Mouse (Mus musculus): ENCODE measurements around the gene Kcnq5.
"Not testable (repeated sequence)": the region's sequence is repeated elsewhere in the genome, so short reads cannot be mapped to it uniquely, and the experiment has no call there.

Kcnq5 gene

DNA sequence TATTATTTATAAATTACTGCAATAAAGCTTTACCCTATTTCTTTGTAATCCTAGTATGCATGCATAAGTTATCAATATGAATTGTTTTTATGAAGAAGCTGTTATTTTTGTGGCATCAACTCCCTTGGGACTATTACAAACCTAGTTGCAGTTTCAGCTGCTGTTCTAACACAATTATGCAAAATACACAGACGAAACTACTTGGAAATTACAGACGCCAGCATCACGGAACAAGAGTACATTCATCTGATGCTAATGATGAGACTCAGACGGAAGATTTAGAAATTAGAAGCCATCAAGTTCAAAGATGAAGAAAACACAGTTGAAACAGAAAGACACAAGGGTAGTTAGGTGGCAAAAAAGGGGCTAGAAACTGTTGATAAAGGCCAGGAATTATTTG, 310.9 kb downstream of the Kcnq5 start:
- DNase-seq (ENCODE audit: low read depth, low spot score): no peak

DNA sequence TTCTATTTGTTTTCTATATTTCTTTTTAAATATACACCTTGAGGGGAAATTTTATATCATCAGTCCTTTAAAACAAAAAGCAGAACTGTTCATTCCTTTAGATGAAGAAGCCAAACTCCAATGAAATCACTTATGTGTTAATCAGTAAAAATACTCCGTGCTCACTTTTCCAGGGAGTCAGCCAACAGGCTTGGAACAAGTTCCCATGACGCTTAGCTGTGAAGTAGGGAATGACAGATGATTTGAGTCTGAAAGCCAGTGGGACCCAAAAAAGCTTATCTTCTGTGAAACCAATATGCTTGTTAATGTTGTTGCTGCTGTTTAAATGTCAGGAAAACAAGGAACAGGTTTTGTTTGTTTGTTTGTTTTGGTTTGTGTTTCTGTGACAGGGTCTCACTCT, 326.3 kb downstream of the Kcnq5 start:
- no peak for DNase-seq (ENCODE audit: low read depth, low spot score)

DNA sequence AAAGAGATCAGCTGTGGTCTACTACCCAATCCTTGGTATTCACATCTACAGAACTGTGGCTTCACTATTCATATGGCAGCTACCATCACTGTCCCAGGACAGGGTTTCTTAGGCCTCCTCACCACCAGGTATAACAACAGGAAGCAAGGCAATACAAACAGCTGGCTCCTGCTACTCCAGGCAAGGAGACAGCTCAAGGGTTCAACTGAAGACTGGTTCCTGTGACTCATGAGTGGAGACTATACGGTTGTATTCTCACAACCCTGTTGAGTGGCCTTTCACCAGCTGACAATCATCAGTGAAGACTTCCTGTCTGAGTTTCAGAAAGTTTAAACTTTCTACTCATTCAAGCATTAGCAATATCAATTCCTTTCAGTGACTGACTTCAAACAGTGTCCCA, 327.7 kb downstream of the Kcnq5 start:
- no peak for DNase-seq (ENCODE audit: low read depth, low spot score)

DNA sequence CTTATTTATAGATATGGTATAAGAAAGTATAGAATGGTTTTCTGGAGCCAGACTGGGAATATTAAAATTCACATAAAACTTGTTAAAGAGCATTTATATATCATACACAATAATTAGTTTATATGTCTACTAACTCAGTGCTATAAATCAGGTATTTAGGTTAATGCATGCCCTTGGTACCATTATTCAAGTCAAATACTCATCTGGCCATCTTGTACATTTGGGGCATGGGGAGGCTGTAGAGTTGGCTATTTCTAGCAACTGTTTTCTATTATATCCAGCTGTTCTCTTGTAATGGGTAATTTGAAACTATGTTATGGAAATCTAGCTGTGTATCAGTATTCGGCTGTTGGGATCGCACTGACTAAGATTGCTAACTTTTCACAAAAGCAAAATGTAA, 339.3 kb downstream of the Kcnq5 start:
- DNase-seq (ENCODE audit: low read depth, low spot score): no peak

DNA sequence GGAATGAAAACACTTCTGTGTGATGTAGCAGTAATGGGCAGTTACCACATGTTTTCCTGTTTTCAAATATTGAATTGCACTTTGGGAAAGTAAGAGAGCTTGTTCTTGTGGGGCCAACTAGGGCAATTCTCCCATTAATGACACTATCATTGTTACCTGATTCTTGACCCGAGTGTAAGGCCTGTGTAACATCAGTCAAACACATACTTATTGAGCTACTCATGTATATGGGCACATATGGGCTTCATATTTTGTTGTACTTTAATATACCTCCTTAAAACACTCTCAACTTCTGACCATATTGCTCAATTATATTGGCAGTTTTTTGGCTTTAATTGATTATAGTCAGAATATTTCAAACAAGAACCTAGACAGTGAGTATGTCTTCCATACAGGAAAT, 339.7 kb downstream of the Kcnq5 start:
- no peak for DNase-seq (ENCODE audit: low read depth, low spot score)

DNA sequence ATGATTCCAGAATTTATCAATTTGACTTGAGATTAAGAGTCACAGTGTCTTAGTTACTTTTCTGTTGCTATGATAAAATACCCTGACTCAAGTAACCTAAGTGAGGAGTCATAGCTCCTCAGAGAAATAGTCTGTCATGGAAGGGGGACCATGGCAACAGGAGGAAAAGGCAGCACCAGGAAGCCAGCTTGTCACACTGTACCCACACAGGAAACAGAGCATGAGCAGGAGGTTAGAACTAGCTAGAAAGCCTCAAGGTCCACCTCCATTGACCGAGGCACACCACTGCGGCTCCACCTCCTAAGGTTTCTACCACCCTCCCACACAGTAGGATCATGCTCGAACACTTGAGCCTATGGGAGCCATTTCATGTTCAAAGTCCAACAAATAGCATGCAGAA, 343.0 kb downstream of the Kcnq5 start:
- no peak for DNase-seq (ENCODE audit: low read depth, low spot score)

DNA sequence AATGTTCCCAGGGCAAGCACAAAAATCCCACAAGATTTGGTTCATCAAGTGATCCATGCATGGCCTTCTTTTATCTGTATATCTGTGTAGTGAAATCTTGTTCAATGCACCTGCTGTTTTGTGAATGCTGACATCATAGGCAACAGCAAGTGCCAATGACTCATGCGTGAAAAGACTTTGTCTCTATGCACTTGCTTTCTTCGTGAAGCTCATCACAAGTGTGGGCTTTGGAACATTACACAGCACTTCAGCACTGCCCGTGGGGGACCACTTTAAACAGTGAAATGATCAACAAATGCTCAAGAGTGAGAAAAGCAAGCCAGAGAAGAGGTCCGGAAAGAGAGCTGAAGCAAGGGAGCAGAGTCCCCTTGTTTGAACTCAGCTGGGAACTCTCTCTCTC, 345.1 kb downstream of the Kcnq5 start:
- no peak for DNase-seq (ENCODE audit: low read depth, low spot score)

DNA sequence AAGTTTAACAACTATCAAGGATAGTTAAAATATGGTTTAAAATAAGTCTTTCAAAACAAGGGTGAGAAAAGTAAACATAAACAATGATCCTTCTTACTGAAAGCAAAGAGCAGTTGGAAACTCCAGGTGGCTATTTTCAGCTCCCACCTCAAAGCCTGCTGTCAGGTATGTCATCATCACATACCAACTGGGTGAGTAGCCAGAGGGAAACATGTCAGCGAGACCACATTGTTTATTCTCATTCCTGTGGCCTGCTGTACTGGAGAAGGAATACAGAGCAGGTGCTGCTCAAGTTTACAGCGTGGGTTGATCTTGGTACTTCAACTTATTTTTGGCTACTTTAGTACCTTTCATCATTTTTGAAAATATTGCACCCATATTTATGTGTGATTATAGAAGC, 347.8 kb downstream of the Kcnq5 start:
- DNase-seq (ENCODE audit: low read depth, low spot score): no peak

DNA sequence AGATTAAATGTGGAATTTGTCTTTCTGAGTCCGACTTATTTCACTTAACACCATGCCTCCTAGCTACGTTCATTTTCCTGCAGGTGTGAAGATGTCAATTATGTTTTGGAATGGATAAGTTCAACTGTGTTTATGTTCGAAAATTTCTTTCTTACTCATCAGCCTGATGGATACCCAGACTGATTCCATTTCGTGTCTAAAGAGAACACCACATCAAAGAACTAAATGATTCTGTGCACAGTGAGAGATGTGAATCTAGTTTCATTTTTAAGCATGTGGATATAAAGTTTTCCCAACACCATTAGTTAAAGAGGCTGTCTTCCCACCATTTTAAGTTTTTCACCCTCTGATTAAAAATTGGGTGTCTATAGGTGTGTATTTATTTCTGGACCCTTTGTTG, 357.7 kb downstream of the Kcnq5 start:
- DNase-seq (ENCODE audit: low read depth, low spot score): no peak

DNA sequence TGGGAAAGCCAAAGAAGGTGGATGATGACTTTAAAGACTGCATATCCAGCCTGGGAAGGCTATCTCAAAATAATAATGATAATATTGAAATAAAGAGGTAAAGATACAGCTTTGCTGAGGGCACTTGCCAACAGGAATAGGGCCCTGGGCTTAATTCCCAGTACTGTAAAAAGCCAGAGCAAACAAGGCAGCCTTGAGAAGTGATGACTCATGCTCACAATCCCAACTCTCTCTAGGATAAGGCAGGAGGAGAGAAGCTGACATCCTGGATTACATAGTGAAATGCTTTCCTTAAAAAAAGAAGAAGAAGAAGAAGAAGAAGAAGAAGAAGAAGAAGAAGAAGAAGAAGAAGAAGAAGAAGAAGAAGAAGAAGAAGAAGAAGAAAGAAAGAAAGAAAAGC, 359.2 kb downstream of the Kcnq5 start:
- no peak for DNase-seq (ENCODE audit: low read depth, low spot score)

DNA sequence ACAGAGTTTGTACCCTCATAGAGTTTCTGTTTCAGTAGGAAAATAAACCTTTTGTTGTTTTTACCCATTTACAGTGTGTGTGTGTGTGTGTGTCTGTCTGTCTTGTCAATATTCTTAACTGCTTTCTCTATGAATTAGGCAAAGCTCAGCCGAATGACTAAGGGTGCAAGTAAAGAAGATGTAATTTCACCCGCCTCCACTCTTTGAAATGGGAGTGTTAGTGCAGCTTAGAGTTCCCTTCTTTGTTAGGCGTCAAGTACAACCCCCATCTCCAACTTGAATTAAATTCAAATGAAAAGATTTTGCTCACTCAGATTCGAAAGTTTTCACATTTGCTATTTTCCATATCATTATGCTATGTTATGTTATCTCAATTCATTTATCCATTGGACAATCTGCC, 361.1 kb downstream of the Kcnq5 start:
- DNase-seq (ENCODE audit: low read depth, low spot score): no peak

DNA sequence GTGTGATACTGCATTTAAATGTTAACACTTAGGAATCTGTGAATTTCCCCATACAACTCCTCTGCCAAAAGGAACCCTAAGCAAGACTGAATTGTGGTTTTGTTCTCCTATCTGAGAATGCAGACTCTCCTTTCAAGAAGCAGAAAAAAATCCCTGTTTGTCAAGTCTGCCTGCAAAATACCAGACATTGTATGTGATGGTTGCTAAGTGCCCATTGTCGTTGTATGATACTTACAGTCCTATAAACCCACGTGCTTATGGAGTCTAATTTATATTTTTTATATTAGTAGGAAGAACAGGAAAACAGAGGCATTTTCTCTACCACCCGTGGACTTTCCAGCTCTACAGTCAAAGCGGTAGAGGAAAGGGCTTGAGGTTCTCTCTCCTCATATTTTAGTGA, 367.9 kb downstream of the Kcnq5 start:
- no peak for DNase-seq (ENCODE audit: low read depth, low spot score)

DNA sequence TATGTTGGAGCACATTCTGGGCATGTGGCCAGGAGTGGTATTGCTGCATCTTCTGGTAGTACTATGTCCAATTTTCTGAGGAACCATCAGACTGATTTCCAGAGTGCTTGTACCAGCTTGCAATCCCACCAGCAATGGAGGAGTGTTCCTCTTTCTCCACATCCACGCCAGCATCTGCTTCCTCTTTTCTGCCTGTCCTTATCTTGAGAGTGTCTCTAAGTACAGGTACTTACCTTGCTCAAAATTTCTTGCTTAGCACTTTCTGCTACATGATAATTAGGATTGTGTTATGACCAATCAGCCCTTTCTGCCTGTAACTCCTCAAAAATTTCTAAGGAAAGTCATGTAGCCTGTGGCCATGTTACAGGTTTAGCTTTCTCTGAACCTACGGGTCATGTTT, 394.3 kb downstream of the Kcnq5 start:
- DNase-seq (ENCODE audit: low read depth, low spot score): not testable (repeated sequence)

DNA sequence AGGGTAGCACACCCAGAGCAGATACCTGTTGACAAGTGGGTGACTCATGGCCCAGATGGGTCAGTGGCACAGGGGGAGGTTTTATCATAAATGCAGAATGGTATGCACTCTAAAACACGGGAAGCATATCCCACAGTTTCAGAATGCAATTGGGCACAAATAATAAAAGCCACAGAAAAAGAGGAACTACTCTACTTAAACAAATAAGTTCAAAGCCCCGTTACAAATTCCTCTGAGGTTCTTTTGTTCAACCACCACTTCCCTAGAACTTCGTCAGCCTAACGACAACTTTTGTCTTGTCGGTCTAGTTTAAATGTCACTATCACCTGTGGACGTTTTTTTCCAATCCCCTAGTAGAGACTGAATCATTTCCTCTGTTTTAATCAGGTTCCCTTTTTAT, 407.1 kb downstream of the Kcnq5 start:
- DNase-seq (ENCODE audit: low read depth, low spot score): no peak

DNA sequence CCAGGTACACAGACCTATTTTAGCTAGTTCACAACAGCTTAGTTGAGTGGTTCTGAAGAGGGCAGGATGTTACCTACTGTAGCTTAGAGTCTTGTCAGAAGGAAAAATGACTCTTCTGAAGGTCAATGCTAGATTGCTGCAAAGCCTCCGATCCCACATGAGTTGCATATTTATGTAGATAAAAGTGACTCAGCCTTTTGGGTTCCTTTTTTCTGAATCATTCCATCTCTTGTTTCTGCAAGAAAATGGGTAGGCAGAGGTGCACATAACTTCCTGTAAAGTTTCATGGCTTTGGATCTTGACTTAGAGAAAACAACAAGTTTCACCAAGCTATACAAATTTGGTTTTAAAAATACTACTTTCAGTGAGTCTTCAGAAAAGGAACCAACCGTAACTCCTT, 409.0 kb downstream of the Kcnq5 start:
- DNase-seq (ENCODE audit: low read depth, low spot score): no peak

DNA sequence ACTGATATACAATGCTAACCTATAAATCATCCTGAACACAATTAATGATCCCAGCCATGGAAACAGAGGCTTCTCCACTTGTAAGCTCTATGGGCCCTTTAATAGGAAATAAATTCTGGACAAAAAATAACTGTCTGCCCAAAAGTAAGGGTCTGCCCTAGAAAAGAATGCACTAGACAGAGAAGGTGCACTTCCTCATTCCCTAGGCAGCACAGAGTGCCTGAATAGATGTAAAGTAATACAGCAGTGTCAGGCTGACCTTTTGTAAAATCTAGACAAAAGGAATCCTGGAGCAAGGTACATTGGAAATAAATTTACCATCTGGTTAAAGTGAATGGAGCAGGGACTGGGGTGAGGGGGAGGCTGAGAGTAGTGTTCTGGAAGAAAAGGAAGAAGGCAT, 417.8 kb downstream of the Kcnq5 start:
- DNase-seq (ENCODE audit: low read depth, low spot score): no peak

DNA sequence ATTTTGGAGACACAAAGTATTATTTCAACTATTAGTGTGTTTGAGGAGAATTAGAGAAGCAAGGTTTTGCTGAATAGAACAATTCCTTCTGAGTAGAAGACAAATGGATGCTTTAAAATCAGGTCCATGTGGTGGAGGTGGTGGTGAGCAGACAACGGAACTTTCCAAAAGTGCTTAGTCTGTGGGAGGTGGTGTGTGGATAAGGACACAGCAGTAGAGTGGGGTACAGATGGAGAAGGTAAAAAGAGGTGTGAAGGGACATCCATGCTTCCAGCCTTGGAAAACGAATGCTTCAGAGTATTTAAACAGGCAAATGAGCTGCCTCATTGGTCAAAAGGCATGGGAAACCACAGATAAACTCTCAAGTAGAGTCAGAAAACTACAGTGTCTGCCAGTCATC, 422.3 kb downstream of the Kcnq5 start:
- no peak for DNase-seq (ENCODE audit: low read depth, low spot score)

DNA sequence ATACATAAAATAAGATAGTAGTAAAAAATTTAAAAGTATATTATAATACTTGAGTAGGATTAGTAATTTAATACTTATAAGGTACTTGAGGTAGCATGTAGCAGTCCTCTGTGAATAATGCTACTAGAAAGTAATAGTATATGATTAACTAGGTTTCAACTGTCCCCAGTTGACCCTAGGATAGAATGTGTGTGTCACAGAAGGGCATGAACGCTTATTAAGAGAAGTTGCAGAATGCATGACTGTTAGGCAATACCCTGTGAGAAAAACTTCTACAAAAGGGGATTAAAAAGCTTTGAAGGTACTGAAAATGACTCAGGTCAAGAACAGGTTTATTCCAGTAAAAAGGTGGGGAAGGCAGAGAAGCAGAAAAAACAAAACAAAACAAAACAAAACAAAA, 430.9 kb downstream of the Kcnq5 start:
- DNase-seq (ENCODE audit: low read depth, low spot score): no peak

DNA sequence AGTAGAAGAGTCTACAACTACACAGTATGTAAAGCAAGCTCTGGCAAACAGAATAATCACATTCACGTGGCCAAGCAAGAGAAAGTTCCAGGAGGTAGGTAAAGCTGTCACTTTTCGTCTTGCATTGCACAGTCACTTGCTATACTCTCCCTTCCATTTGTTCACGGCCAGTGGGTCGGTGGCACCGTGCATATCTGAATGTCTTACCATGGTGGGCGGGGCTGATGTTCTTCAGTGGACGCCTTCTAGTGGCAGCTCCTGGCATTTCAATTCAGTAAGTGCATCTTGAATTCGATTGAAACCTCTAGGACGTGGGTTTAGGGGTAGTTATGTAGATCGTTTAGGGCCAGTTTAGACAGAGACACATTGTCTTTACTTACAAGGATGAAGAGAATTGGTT, 439.7 kb downstream of the Kcnq5 start:
- no peak for DNase-seq (ENCODE audit: low read depth, low spot score)

DNA sequence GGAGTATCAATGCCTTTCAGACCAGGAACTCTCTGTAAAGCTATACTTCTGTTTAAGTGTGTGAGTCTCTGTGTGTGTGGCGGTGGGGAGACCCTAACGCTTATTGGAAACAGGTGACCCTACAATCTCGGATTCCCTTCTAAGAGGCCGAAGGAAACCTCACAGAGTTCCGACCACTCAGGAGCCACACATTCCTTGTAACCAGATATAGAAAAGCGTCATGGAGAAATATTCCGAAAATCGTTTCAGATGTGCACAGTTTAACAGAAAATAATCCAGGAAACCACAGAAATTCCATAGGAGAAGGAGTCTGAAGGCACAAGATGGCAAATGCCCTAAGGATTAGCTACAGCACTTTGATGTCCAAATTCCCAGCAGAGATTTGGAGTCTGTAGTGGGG, 440.3 kb downstream of the Kcnq5 start:
- no peak for DNase-seq (ENCODE audit: low read depth, low spot score)

DNA sequence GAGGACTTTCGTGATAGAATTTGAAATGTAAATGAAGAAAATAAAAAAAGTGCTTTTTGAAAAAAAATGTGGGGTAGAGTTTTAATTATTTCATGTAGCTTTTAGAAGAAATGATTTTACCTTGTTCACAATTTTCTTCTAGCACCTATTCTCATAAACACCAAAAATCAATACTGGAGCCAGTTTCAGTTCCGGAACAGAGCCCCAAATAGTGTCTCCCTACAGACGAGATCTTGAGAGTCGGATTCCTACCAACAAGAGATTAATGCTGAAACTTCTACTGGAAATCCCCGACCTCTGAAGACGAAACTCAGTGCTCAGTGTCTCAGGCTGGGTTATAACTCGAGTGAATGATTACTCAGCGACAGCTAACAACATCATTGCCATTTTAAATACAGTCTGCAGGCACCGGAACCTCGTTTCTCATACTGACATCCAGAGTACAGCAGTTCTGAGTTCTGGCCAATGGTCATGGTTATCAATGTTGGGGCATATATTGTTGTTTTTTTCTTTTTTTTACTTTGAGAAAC, 441.6 kb downstream of the Kcnq5 start:
- DNase-seq (ENCODE audit: low read depth, low spot score): no peak

DNA sequence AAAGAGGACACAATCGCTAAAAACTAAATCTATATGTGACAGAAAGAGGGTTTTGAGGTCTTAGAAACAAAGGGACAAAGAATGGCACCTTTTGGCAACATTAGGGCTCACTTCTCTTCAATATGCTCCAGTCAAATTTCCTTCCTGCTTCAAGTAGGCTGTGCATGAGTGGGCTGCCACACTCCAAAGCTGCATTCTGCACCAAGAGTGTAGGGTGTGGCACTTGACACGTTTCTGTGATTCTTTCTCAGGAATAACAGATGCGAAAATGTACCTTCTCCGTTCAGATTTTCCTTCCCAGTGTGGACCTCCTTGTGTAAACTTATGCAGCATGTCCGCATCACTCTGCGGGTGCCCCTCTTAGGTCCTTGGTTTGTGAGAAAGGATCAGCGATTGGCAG, 455.1 kb downstream of the Kcnq5 start:
- no peak for DNase-seq (ENCODE audit: low read depth, low spot score)

DNA sequence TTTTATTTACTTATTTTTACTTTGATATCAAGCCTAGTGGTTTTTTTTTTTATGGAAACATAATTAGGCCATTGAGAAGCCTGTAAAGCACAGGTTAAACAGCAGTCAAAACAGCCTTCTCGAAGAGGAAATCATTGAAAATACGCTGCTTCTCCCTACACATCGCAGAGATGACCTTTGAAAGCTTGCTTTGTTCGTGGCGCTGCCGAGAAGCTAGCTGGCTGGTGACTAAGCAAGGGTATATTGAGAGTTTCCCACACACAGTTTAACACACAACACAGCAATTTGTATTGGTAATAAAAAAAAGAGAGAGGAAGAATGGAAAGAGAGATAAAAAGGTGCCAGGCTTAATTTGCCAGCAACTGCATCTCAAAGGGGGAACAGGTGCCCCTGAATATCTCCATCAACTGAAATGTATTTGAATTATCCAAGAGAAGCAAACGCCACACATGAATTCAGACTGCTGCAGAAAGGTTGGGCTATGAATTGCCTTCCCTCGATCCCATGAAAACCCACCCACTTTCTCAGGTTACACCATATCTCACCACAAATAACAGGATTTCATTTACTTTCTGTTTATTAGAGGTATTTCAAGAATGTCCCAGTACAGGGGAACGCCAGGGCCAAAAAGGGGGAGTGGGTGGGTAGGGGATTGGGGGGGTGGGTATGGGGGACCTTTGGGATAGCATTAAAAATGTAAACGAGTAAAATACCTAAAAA, 461.8 kb downstream of the Kcnq5 start:
- no peak for DNase-seq (ENCODE audit: low read depth, low spot score)

DNA sequence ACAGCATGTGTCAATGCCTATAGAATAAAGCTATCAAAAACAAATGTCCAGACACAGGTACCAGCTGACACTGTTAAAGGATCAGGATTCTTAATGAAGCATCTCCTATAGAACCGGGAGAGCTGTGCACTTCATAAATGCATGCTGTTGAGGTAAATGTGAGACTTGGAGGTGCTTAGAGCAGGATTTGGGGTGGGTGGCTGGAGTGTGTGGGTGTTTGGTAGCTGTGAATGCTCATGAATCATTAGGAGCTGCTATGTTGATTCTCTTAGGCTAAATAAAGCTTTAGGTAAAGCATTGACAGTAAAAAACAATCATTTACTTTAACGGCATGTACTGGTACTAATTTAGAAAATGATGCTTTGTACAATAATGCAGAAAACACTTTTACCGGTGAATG, 465.4 kb downstream of the Kcnq5 start:
- no peak for DNase-seq (ENCODE audit: low read depth, low spot score)
